Mouse (Mus musculus) monocyte, adult 5-6 weeks (primary cell): ENCODE measurements around the gene Sipa1. TPM values are rescaled to one million over a fixed set of nuclear protein-coding genes. Genes with fewer than 3 reads are reported as not detected.

ENCODE experiments used
- ATAC-seq: fragments of 153-309, 156-312 bp; replicated peaks from 2 replicates; pipeline ENCODE4 v1.8.0; 2017; ENCODE audit warnings: mild to moderate bottlenecking; ENCODE audit not compliant: low TSS enrichment, insufficient number of reproducible peaks, severe bottlenecking, poor library complexity, low FRiP score
- total RNA-seq: library from RNA; stranded (forward); fragments of 200-1000, 200-491, 200-594 nt; gene quantifications from 3 replicates; pipeline ENCODE4 v1.2.3, GENCODE M21; 2017

The Sipa1 gene
- total RNA-seq, result 83.5 to 149 TPM (median 83.8 TPM) in 3 replicates

- peak; percentile 80 for ATAC-seq
Observed at GRCm38 (mm10) chr19:5662981-5663913, at the start of gene Sipa1. Sipa1 (minus strand) TSS chr19:5663707.

GRCm38 (mm10) chr19:5713255-5713654, 49.7 kb upstream of the Sipa1 start:
- no peak for ATAC-seq

GRCm38 (mm10) chr19:5711907-5712460, 48.5 kb upstream of the Sipa1 start:
- peak; percentile 84 for ATAC-seq

- no peak for ATAC-seq
Observed at GRCm38 (mm10) chr19:5711218-5711617, 47.7 kb upstream of the Sipa1 start.

GRCm38 (mm10) chr19:5710581-5710980, 47.1 kb upstream of the Sipa1 start:
- ATAC-seq, result no peak

- no peak for ATAC-seq
Observed at GRCm38 (mm10) chr19:5710068-5710467, 46.6 kb upstream of the Sipa1 start.

- peak; percentile 45 for ATAC-seq
Observed at GRCm38 (mm10) chr19:5704801-5705571, 41.5 kb upstream of the Sipa1 start.

- ATAC-seq, result peak; percentile 18; the same call in 1 of the 2 replicates
Observed at GRCm38 (mm10) chr19:5704163-5704800, 40.8 kb upstream of the Sipa1 start, which contains the start of gene Kcnk7. Kcnk7 (plus strand) TSS chr19:5704367.

GRCm38 (mm10) chr19:5695849-5696462, 32.4 kb upstream of the Sipa1 start:
- ATAC-seq, result no peak

GRCm38 (mm10) chr19:5693801-5694200, 30.3 kb upstream of the Sipa1 start:
- no peak for ATAC-seq

- ATAC-seq, result no peak
Observed at GRCm38 (mm10) chr19:5692913-5693396, 29.4 kb upstream of the Sipa1 start.

GRCm38 (mm10) chr19:5692086-5692912, 28.8 kb upstream of the Sipa1 start:
- ATAC-seq, result 0 out of 2 replicates have a peak, but pooled peaks have one; percentile 13

- ATAC-seq, result no peak
Observed at GRCm38 (mm10) chr19:5691601-5692000, 28.1 kb upstream of the Sipa1 start.

- no peak for ATAC-seq
Observed at GRCm38 (mm10) chr19:5690343-5690735, 26.8 kb upstream of the Sipa1 start.

- ATAC-seq, result peak; percentile 46
Observed at GRCm38 (mm10) chr19:5689565-5690342, 26.2 kb upstream of the Sipa1 start.

GRCm38 (mm10) chr19:5689088-5689428, 25.6 kb upstream of the Sipa1 start:
- no peak for ATAC-seq
